Mouse (Mus musculus) lung, postnatal 36 days (tissue): ENCODE measurements around the gene Sfmbt1.
"Not testable (repeated sequence)": the region's sequence is repeated elsewhere in the genome, so short reads cannot be mapped to it uniquely, and the experiment has no call there.

Experiments used
- DNase-seq: peaks from one replicate; pipeline ENCODE4 v3.0.0; 2022; ENCODE audit warnings: mixed read lengths

Sfmbt1 gene

DNA sequence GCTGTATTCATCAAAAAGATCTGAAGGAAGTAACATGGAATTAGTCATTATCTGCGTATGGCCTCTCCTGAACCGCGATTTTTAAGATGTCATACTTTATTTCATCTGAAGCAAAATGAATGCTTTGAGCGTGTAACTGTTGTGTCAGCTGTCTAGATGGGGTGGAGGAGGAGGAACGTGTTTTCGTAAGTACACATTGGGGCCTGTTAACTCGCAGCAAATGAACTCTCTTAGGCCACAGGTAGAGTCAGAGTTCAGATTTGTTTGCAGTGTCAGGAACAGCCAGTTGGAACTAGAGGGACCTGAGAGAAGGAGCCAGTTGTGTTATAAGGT, 2.3 kb downstream of the Sfmbt1 start:
- peak; percentile 24 for DNase-seq

DNA sequence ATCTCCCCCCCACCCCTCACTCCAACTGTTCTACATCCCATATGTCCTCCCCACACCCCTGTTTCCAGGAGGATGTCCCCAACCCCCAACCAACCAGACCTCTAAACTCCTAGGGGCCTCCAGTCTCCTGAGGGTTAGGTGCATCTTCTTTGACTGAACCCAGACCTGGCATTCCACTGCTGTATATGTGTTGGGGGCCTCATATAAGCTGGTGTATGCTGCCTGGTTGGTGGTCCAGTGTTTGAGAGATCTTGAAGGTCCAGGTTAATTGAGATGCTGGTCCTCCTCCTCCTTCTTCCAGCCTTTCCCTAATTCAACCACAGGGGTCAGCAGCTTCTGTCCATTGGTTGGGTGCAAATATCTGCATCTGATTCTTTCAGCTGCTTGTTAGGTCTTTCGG, 4.0 kb downstream of the Sfmbt1 start:
- not testable (repeated sequence) for DNase-seq

- DNase-seq = no peak
Observed at GRCm38 (mm10) chr14:30719514-30719913, 4.9 kb downstream of the Sfmbt1 start.

DNA sequence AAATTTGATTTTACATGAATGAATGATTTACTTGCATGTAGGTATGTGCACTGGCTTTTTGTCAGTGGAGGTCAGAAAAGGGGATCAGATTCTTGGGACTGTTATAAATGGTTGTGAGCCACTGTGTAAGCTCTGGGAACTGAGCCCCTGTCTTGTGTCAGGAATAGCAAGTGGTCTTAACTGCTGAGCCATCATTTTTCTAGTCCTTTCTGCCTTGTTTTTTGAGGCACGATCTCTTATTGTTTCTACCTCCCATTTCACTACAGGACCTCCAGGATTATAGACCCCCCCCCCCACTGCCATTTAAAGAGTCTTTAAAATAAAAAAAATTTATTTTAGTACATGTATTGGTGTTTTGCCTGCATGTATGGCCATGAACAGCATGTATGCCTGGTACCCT, 7.2 kb downstream of the Sfmbt1 start:
- no peak for DNase-seq

GRCm38 (mm10) chr14:30722406-30722805, 7.8 kb downstream of the Sfmbt1 start:
- DNase-seq = no peak

GRCm38 (mm10) chr14:30731896-30732295, 17.2 kb downstream of the Sfmbt1 start:
- no peak for DNase-seq

DNA sequence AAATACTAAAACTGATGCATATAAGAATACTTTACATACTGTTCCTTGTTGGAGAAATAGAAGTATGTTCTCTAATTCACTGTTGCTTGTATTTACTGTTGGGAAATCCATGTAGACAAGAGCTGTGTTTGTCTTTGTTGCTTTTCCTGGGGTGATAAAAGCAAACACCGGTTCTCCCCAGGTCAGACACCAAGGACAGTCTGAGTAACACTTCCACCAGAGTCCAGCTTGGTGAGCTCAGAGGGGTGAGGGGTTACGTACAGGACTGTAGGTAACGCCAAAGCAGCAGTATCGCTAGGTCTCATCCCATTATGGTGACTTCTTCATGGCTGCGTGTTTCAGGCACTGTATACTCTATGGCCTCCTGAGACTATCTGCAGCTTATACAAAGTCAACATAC, 20.0 kb downstream of the Sfmbt1 start:
- DNase-seq = no peak

- DNase-seq = no peak
Observed at GRCm38 (mm10) chr14:30735810-30736209, 21.2 kb downstream of the Sfmbt1 start.

DNA sequence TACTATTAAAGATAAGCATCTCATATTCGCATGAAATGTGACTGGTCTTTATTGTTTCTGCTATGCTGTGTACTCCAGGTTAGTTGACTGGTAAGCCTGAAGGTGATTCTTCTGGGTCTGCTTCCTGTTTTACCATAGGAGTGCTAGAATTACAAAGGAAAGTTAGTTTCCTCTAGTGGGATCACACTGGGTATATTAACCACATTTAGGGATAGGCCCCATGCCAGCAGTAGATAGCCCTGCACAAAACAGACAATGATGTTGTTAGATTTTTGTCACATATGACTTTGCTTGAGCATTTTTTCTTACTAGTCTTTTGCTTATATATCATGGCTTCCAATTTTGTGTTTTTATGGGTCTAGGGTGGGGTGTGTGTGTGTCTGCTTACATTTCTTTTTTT, 21.8 kb downstream of the Sfmbt1 start:
- no peak for DNase-seq

DNA sequence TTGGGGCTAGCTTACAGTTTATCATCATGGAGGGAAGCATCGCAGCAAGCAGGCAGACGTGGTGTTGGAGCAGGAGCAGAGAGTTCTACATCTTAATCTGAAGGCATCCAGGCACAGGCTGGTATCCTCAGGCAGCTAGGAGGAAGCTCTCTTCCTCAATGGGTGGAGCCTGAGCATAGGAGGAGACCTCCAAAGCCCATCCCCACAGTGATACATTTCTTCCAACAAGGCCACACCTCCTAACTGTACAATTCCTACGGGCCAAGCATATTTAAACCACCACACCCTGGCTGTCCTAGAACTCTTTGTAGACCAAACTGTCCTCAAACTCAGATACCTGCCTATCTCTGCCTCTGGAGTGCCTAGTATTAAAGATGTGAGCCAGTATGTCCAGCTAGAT, 29.2 kb downstream of the Sfmbt1 start:
- peak; percentile 7 for DNase-seq

DNA sequence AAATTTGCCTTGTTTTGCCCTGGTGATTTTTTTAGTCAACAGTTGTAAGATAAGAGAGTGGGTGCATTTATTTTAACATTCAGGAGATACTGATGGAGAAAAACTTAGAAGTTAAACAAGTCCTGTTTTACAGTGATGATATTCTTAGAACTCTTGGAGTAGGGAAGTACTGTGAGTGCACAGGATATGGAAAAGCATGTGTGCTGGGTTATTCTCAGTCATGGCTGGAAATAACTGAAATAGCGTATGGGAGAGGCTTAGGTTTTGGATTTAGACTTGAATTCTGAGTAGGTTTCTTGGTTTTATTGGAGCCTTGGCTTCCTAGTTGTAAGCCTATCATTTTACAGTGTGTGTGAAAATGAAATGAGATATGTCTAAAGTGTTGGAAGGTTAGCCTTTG, 31.5 kb downstream of the Sfmbt1 start:
- no peak for DNase-seq

- DNase-seq = no peak
Observed at GRCm38 (mm10) chr14:30757239-30757638, 42.6 kb downstream of the Sfmbt1 start.

GRCm38 (mm10) chr14:30761211-30761610, 46.6 kb downstream of the Sfmbt1 start:
- peak; percentile 40 for DNase-seq

DNA sequence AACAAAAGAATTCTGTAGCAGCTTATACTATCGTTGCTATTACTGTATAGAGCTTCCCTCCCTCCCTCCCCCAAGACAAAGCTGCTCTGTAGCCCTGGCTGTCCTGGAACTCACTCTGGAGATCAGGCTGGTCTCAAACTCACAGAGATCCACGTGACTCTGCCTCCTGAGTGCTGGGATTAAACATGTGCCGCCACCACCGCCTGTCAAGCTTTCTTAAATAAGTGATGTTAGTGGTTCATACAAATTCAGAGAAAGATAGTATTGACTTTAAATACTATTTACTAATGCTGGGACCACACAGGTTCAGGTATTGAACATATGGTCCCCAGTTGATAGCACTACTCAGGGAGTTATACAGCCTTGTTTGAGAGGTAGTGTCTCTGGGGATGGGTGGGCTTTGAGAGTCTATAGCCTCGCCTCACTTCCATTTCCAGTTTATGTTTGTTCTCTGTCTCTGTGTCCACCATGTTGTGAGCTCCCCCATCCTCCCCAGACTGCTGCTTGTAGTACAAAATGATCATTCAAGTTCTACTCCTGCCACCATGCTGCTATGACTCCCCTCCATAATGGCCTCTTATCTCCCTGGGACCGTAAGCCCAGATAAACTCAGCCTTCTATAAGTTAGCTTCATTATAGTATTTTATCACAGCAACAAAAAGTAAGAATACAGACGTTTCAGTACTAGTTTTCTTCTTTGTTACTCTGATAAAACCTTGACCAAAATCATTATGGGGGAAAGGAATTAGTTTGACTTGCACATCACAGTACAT, 47.7 kb downstream of the Sfmbt1 start:
- DNase-seq = no peak

DNA sequence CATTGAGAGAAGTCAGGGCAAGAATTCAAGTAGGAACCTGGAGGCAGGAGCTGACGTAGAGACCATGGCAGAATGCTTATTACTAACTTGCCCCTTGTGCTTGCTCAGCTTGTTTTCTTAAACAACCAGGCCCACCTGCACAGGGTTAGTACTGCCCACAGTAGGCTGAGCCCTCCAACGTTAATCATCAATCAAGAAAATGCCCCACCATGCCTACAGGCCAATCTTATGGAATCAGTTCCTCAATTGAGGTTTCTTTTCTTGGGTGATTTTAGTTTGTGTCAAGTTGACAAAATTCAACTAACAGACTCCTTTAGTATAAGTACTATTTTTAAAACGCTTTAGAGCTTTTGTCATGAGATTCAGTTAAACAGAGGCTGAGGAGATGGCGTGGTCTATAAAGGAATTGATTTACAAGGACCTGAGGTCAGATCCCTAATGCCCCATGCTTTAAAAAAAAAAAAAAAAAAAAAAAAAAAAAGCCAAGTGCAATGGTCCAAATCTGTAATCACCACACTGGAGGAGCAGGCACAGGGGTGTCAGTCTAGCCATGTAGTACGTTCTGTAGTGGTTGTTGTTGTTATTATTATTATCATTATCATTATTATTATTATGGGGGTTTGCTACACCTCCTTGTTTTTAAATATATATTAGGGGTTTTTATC, 48.4 kb downstream of the Sfmbt1 start:
- no peak for DNase-seq

GRCm38 (mm10) chr14:30784614-30785013, 70.0 kb downstream of the Sfmbt1 start:
- DNase-seq = no peak

GRCm38 (mm10) chr14:30789471-30789870, 74.8 kb downstream of the Sfmbt1 start:
- no peak for DNase-seq

GRCm38 (mm10) chr14:30792871-30793270, 78.2 kb downstream of the Sfmbt1 start:
- no peak for DNase-seq

DNA sequence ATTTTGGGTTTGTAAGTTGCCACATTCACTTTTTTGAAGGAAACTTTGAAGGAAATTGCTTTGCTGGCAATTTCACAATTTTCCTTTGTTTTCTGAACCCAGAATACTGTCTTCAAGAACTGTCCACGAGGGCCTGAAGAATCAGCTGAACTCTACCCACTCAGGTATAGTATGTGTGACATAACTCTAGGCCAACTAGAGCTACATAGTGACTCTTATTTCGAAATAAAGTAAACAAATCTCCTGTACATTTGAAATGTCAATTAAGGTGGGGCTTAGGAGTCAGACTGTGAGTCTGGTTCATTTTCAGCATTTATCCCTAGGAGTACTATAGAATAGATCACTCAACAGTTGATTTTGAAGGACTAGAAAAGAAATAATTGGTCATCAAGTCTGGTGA, 87.1 kb downstream of the Sfmbt1 start:
- no peak for DNase-seq

GRCm38 (mm10) chr14:30821136-30821535, 106.5 kb downstream of the Sfmbt1 start:
- DNase-seq = no peak

DNA sequence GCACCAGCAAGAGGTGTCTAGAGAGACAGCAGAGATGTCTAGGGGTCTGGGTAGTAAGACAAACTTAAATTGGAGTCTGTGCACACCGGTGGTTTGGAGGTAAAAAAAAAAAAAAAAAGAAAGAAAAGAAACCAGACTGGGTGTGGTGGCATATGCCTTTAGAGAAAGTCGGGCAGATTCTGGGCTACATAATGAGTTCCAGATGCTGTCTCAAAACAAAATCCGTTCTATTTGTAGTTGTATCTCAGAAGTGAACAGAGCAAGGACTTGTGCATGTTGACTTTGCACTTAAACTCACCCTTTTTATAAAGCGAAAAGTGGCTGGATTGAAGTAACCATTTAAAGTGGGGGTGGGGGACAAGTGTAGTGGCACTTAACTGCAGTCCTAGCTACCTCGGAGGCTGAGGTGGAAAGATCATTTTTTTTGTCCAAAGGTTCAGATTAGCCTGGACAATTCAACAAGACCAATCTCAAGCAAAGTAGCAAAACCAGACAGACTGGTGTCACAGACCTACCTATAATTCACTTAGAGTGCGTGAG, 109.9 kb downstream of the Sfmbt1 start:
- peak; percentile 52 for DNase-seq

GRCm38 (mm10) chr14:30825021-30825475, 110.4 kb downstream of the Sfmbt1 start:
- DNase-seq = no peak

GRCm38 (mm10) chr14:30825476-30826131, 111.0 kb downstream of the Sfmbt1 start, which contains the start of gene Tmem110:
TSS of gene Tmem110 (plus strand) at chr14:30825590.
- DNase-seq = peak; percentile 95
